Mouse (Mus musculus) right cerebral cortex, adult 18-20 months (tissue): ENCODE measurements around the gene Spem1.

Experiments
- DNase-seq: peaks from one replicate; pipeline ENCODE4 v3.0.0; 2022; ENCODE audit warnings: mixed read lengths

Gene Spem1

DNA sequence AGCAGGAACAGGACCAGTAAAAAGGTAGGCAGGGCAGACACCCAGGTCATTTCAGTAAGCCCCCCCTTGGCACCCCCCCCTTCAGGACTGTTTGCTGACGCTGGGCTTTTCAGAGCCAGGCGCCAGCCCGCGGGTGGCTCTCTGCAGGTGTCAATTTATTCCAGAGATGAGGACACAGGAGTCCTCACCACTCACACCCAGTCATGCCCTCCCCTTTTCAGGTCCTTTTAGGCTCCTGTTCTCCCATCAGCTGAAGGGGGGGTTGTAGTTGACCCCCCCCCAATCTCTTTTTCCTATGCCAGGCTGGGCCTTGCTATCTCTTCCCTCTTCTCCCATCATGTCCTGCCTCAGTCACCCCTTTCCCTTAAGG lies 14.0 kb upstream of the Spem1 start:
- DNase-seq = no peak

DNA sequence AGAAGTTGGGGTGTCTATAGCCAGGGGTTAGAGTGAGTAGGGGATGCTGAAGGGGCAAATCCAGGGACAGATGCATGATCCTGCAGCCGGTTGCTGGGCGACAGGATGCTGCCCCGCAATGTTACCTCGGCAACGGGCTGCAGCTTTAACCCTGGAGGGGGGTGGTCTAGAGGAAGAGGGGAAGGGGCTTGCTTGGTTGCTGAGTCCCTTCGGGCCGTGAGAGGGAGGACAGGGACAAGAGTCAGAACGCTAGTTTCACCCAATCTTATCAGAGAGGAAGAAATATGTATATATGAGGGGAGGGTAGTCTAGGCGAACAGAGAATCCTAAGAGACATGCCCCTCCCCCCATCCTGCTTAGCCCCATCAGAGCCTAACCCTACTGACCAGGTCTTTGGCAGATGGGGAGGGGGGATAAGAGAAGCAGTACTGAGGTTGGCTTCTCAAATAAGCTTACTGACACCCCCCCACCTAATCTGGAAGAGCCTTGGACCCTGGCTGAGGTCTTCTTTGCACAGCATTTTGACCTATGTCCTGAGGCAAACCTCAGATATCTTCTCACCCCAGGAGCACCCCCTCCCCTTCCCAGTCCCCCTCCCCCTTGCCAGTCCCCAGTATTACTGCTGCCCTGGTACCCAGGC lies 13.5 kb upstream of the Spem1 start:
- DNase-seq = no peak

DNA sequence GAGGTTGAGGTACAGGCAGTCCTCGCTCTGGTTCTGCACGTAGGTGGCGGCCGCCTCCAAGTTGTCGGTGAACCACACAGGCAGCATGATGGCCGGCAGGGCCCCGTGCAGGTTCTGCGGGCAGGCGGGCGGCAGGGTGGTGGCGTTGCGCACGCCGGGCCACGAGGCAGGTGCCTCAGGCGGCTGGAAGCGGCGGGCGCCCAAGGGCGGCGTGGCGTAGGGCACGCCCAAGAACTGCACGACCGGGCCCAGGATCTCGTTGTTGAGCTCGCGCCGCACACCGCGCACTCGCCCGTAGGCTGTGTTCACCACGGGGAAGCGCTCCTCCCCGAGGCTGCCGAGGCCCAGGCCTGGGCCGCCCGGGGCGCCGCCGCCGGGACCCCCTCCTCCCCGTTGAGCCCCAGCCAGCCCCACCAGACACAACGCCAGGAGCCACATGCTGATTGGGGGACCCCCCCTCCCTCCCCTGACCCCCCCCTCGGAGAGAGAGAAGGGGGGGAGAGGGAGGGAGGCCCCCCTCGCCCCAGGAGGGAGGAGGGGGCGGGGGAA lies 12.1 kb upstream of the Spem1 start:
- peak; percentile 23 for DNase-seq

DNA sequence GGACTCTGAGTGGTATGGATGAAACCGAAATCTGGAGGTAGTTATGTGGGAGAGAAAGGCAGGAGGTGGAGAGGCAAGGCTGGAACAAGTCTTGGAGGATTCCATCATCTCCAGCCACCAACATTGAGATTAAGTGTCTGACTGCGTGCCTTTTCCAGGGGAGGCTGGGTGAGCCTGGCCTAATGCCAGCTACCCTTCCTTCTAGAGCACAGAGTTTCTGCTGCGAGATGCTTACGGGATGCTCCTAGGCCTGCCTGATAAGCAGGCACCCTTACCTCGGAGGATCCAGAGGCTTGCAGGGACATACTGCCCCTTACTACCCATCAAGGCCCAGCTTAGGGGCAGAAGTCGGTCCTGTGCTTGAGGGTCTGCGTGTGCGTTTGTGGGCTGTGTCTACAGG lies 11.6 kb upstream of the Spem1 start:
- no peak for DNase-seq

DNA sequence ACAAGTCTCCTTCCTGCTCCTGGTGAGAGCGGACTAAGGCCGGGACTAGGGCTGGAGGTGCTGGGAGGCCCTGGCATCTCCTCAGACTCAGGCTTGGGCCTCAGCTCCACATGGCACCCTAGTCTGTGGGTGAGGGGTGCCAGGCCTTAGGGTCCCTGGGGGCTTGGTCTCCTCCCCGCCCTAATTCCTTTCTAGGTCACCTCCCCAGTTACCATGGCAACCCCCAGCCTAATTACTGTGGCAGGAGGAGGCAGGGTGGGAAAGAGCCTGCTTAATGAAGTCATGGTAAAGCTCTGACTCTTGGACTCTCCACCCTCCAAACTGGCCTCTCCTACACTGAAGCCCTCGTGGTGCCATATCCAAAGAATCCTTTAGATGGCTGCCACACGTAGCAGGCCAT lies 6.9 kb upstream of the Spem1 start:
- no peak for DNase-seq

DNA sequence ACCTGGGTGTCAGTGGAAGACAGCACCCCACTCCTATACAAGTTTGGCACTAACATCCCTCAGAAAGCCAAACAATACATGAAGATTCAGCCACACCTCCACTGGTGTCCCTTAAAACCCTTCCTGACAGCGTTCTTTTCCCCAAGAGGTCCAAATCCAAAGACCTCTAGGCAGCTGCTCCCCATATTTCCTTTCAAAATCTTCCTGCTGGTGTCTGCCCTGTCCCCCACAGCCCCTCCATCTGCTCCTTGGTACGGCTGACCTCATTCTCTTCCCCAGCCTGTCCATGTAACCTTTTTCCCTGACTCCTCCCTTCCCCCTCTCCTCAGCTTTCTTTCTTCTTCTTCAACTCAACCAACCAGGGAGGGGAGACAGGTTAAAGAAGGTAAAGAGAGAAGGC lies 1.5 kb upstream of the Spem1 start:
- no peak for DNase-seq

DNA sequence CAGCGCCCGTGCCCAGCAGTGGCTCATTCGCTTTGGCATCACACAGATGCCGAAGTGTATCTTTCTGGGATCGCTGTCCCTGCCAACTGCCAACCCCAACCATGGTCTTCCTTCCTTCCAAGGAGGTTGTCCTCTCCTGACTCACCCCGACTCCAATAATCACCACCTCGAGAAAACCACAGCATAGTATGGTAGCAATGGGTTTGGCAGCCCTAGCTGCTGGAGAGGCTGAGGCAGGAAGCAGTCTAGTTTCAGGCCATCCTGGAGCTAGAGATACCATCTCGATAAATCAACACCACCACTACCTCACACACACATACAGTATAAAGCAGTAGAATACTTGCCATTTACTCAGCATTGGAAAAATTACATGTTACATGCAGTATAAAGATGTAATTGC lies 3.1 kb downstream of the Spem1 start:
- no peak for DNase-seq

DNA sequence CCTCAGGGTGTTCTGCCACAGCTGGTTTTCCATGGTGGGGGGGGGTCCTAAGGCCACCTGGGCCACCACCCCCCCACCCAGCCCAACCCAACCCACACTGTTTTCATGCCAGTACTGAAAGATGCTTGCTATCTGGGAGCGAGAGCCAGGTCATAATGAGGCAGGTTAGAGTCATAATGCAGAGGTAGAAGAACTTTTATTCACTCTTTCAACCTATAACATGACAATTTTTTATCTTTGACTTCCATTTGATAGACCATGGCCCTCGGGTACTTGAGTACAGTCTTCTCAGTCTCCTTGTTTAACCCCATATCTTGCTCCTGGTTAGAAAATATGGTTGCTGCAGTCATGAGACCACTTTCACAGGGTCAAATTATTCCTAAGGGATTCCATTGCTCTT lies 3.6 kb downstream of the Spem1 start, which contains the start of gene Spem2:
Spem2 (minus strand) TSS at position 101 of the 400 bp plus-strand sequence.
- no peak for DNase-seq

DNA sequence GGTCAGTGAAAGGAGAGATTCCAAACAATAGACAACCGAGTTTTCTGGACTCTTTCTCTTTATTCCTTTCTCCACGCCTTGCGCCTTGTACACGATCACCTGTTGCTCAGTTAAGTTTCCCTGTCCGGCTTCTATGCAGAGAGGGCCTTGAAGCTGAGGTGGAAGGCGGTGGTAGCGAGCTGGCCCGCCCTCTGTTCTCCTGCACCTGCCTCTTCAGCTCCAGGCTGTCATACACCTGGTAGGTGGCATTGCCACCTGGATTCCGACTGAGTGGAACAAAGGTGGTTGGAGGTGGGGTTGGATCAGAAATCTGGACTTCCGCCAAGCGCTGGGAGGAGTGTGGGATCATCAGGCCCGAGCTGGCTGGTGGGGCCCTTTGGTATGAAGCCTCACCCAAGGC lies 5.5 kb downstream of the Spem1 start:
- DNase-seq = no peak

DNA sequence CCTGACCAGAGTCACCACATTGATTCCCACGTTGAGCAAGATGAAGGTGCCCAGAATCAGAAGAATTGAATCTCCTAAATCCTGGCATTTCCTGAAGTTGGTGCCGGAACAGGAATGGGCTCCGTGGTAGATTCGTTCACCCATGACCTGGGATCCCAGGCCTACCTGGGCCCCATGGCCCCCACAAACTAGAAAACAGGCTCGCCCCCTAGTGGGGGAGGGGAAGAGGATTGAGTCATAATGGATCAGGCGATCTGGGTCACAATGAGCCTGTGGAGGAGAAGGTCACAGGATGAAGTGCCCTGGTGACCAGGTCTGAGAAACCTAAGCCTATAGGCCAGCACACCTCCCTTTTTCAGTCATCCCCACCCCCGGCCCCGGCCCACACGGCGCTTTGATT lies 6.8 kb downstream of the Spem1 start, which contains the start of gene Gm39566:
Gm39566 (minus strand) TSS at position 144 of the 400 bp plus-strand sequence.
- DNase-seq = no peak

DNA sequence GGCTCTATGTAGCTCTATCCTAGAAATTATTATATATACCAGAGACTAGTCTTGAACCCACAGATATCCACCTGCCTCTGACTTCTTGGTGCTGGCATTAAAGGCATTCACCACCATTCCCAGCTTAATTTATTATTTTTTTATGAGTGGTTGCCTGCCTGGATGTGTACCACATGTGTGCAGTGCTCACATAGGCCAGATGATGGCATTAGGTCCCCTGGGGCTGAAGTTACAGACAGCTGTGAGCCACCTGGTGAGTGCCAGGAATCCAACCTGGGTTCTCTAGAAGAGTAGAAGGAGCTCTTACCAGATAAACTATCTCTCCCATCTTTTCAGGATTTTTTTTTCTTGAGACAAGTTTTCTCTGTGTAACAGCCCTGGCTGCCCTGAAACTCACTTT lies 11.7 kb downstream of the Spem1 start:
- no peak for DNase-seq

DNA sequence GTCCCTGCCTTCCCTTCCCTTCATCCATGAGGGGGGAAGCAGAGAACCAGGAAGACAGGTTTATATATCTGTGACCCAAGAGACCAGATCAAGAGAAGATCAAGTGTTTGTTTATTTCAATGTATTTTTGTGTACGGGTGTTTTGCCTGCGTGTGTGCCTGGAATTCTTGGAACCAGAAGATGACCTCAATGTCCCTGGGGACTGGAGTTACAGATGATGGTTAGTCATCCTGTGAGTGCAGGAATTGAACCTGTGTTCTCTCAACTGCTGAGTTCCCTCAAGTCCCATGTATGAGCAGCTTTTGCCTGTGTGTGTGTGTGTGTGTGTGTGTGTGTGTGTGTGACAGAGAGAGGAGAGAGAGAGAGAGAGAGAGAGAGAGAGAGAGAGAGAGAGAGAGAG lies 14.3 kb downstream of the Spem1 start:
- DNase-seq = no peak

DNA sequence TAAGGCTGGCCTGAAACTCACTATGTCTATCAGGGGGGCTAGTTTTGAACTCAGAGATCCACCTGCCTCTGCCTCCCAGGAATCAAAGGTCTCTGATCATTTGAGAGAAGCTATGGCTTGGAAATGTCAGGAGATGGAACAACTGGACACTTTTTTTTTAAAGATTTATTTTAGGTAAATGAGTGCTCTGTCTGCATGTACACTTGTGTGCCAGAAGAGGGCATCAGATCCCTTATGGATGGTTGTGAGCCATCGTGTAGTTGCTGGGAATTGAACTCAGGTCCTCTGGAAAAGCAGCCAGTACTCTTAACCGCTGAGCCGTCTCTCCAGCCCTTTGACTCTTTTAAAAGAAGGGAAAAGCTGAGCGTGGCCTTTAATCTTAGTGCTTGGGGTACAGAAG lies 15.6 kb downstream of the Spem1 start:
- no peak for DNase-seq

DNA sequence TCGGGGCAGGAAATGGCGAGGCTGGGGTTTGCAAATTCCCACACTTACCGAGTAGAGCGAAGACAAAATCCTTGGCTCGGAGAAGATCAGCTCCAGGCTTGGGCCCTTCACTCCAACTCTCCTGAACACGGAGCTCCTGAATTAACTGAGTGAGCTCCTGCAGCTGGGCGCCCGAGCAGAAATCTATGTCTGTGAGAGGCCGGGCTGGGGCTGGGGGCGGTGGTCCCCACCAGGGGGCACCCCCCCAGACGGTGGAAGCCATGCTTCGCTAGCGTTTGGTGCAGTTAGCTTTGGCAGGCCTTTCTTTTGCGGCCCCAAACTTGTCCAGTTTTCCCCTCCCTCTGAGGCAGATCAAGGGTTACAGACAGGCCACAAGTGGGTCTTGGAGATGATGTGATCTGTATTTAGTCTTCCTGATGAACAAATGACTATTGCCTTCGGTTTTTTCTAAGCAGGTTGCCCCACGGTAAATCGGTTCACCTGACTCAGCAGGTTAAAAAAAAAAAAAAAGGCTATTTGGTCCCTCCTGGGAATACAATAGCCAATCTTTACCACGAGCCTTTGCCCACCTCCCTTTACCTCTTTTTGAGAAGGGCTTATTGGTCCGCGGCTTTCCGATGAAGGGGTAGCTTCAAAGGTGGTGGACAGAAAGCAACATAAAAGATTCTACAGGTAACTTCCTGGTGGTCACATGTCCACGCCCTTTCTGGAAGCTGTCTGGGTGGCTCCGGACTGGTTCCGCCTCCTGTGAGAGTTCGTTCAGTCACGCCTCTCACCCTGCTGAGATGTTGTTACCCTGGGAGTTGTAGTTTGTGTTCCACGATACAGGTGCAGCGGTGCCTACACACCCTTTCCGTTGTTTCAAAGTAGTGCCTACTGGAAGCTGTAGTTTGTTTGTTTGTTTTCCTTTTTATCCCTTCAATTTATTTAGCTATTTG lies 16.7 kb downstream of the Spem1 start, which contains the start of gene Tmem102:
Tmem102 (minus strand) TSS at position 653 of the 938 bp plus-strand sequence.
- DNase-seq = no peak

DNA sequence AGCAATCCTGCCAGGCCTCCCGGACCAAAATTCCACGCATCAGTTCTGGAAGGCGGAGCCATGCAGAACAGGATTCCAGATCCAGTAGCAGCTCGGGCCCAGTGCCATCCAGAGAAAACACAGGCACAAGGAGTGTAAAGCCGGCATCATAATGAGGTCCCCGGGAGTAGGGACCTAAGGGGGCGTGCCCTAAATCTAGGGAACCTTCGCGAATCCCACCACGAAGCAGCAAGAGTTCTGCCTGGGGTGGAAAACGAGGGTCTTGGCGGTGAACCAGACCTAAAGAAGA lies 17.4 kb downstream of the Spem1 start:
- DNase-seq = no peak

DNA sequence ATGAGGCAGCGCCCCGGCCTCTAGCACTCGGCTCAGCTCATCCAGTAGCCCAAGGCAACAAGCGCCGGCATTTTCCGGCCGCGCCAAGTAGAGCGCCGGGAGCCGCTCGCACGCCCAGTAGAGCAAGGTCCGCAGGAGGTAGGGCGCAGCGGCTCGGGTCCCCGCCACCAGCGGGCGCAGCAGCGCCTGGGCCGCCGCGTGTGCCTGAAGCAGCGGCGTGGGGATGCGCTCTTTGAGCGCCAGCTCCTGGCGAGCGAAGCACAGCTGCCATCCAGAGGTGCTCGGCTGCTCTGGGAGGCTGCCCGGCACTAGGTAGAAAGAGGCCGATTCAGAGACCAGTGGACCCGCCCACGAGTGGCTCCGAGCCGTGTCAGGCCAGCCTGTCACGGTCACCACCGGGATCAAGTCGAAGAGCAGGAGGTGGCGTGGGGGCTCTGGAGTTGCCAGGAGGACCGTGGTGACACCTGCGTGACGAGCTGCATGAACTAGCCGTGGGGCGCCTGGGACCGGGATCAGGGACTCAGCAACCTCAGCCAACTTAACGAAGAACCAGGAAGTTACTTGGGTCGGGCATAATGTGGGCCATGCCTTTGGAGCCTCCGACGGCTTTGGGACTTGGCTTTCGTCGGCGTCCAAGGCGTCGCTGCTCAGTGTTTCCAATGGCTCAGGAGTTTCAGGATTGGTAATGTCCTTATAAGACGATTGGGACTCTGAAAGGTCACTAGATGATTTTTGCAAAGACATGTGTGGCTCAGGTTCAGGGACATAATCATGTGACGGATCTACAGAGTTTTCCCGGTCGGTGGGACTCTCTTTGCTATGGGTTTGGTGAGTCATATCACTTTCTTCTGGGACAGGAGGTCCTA lies 18.0 kb downstream of the Spem1 start:
- DNase-seq = peak; percentile 79

DNA sequence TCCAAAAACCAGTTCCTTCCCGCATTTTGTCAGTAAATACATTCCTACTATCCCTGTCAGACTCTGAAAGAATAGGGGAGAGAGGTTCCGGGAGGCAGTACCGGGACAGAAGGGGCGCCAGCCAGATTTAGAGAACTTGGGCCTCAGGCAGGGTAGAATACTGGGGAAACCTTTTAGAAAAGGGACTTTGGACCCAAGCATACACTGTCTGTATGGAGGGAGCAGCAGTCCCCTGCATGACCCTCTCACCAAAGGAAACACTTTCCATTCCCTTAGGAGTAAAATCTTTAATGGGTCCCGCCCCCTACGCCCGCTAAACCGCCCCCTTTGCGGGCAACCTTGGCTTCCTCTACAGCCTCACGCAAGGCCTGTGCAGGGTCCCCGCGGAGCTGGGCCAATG lies 18.7 kb downstream of the Spem1 start:
- no peak for DNase-seq

DNA sequence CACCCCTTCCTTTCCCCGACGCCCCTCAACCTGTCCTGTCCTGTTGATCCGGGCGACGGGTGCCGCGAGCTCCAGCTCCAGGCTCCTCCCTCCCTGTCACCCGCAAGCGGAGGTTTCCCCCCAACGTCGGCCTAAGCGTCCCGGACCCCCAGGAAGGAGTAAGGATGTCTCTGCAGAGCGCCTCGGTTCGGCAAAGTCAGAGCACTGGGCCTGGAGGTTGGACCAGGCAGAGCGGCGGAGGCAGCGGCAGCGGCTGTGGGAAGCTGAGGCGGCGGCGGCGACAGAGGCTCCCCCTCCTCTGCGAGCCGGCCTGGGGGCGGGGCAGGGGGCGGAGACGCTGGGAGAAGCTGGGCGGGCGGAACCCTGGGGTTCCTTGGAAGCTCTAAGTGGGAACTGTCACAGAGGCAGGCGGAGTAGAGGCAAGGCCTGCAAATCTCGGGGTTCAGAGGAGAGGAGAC lies 19.3 kb downstream of the Spem1 start:
- peak; percentile 83 for DNase-seq

DNA sequence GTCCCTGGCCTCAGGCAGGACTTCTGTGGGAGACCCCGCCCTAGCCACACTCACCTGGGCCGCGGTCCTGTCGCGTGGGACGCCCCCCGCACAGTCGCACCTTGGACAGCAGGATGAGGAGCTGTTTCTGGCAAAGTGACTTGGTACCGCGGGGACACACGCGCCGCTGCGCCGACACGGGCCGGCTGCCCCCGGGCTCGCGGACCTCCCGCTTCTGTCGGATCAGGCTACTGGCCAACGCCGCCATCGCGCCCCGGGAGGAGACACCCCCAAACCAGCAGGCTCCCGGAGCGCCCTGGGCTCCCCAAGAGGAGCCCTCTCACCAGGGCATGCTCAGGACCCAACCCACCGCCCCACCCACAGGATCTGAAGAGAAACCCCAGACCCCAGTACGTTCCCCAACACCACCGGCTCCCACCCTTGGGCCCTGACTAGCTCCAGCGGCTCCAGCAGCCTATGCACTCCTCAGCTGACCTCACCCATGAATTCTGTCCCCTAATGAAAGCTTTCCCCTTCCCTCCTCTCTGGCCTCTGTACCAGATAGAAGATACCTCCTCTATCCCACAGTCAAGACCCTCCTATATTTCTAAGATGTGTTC lies 20.5 kb downstream of the Spem1 start, which contains the start of gene Fgf11:
Fgf11 (minus strand) TSS at position 479 of the 599 bp plus-strand sequence.
- DNase-seq = no peak

DNA sequence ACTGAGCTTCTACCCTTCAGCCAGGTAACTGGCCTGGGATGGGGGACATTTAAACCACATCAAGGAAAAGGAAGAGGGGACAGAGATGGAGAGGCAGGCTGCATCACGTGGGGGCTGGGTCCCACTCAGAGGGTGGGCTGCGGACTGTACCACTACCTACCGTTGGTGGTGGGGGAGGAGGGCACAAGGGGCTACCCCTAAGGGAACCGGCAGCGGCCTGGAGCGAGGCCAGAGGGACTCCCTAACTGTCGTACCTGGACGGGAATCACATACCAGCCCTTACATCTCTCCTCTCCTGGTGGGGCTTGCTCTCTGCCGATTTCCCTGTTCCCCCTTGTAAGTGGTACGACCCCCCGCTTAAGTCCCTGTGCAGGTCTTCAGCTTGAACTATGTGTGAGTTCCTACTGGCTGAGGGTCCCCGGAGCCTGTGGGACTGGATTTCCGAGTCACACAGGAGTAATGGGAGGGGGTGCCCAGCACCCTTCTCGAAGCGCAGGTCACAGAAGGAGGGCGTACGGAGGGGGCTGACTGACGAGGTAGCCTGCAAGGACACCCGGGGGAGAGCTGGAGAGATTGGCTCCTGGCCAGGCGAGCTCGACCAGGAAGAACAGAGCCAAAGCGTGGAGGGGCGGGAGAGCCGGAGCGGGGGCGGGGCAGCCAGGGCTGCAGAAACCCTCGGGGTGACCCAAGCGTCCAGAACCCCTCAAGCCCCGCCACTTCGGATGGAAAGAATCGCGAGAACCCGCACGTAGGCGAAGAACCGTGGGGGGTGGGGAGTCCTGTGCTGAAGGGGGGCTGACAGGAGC lies 21.4 kb downstream of the Spem1 start:
- no peak for DNase-seq

DNA sequence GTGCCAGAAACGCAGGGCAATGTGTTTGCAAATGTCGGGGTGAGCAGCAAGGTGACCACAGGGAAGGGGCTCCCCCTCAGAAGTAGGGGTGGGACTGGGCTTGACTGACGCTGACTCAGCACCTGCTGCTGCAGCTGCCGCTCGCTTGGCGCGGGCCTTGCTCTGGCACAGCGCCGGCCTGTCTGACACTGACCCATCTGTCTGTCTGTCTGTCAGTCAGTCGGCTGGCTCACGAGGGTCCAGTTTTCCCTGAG lies 21.9 kb downstream of the Spem1 start:
- no peak for DNase-seq
